Mouse (Mus musculus): ENCODE results near the gene Alkbh4. TPM values are rescaled to one million over a fixed set of nuclear protein-coding genes. Genes with fewer than 3 reads are reported as not detected.

The Alkbh4 gene
- polyA plus RNA-seq (2017; shearing (Covaris generic)), result 79.4 TPM

GRCm38 (mm10) chr5:136135571-136136291, at the start of gene Alkbh4, which contains the start of gene Lrwd1:
Gene Alkbh4 (plus strand): TSS chr5:136136146.
Gene Lrwd1 (minus strand): TSS chr5:136136074.

GRCm38 (mm10) chr5:136115891-136116783, 19.8 kb upstream of the Alkbh4 start, which contains the start of gene Polr2j:
Gene Polr2j (plus strand): TSS chr5:136116631.

GRCm38 (mm10) chr5:136170512-136171362, 34.8 kb downstream of the Alkbh4 start, which contains the start of gene Orai2:
Gene Orai2 (minus strand): TSS chr5:136170713.

Other genes with a start within 250 kb of the Alkbh4 start
- gene Hspb1, start 248.2 kb upstream of the Alkbh4 start, polyA plus RNA-seq (2017; shearing (Covaris generic)), result 0.62 TPM
- 72.4 TPM for gene Ywhag, start 201.5 kb upstream of the Alkbh4 start, polyA plus RNA-seq (2017; shearing (Covaris generic))
- gene Ssc4d, start 161.6 kb upstream of the Alkbh4 start, polyA plus RNA-seq (2017; shearing (Covaris generic)), result 1.7 TPM
- gene Zp3, start 156.0 kb upstream of the Alkbh4 start, polyA plus RNA-seq (2017; shearing (Covaris generic)), result not detected
- gene Dtx2, start 141.3 kb upstream of the Alkbh4 start, polyA plus RNA-seq (2017; shearing (Covaris generic)), result 26.3 TPM
- gene Upk3b, start 97.7 kb upstream of the Alkbh4 start, polyA plus RNA-seq (2017; shearing (Covaris generic)), result not detected
- not detected for gene Upk3bl, start 81.7 kb upstream of the Alkbh4 start, polyA plus RNA-seq (2017; shearing (Covaris generic))
- 2.1 TPM for gene Rasa4, start 52.2 kb upstream of the Alkbh4 start, polyA plus RNA-seq (2017; shearing (Covaris generic))
- 191 TPM for gene Polr2j, start 19.5 kb upstream of the Alkbh4 start, polyA plus RNA-seq (2017; shearing (Covaris generic))
- 61.8 TPM for gene Lrwd1, start 72 bp upstream of the Alkbh4 start, polyA plus RNA-seq (2017; shearing (Covaris generic))
- gene Orai2, start 34.6 kb downstream of the Alkbh4 start, polyA plus RNA-seq (2017; shearing (Covaris generic)), result 83.1 TPM
- gene Prkrip1, start 62.8 kb downstream of the Alkbh4 start, polyA plus RNA-seq (2017; shearing (Covaris generic)), result 52.9 TPM
- not detected for gene Sh2b2, start 110.4 kb downstream of the Alkbh4 start, polyA plus RNA-seq (2017; shearing (Covaris generic))

All from CD4-positive, CD25-positive, alpha-beta regulatory T cell, adult 9 weeks (primary cell).